Mouse (Mus musculus) induced T-regulatory cell, adult 2 months (primary cell): ENCODE results near the gene Rpl13a.

Experiments used
- DNase-seq: peaks from one replicate; pipeline ENCODE4 v3.0.0-alpha.2; 2012; ENCODE audit warnings: low read depth

Rpl13a gene

DNA sequence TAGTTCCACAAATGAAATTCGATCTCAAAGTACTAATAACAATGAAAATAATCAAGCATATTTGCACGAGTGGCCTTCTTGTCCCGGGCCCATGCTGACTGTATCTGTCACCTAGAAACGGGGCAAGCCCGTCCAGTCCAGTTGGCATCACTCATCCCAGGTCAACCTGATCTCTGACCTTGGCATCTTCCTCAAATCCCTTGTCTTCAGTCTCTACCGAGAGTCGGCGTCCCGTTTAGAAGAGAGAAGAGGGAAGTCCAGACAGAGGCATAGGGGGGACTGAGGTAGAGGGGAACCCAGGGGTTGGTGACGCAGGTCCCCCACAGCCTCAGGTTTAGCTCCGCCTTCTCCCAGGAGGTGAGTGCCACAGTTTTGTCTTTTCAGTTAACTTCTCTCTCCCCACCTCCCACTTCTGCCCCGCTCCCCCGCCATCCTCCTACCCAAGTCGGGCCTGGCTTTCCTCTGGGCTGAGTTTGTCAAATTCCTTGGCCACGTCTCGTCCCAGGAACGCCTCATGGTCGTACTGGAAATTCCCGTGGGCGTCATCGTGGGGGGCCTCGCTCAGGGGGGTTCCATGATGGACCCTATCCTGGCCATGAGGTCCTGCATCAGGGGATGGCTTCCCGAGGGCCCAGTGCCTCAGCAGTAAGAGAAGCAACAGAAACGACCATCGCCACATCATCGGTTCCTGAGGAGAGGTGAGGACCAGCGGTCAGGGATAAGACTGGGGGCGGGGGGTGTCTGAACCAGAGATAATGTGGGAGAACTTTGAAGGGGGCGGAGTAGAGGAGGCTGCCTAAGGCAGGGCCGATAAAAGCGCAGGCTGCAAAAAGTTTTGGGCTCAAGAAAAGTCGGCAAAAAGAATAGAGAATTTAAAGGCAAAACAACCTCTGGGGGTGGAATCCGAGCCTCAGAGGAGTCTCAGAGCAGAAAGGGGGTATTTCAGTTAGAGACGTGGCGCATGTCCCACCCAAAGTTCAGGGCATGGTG lies 37.3 kb downstream of the Rpl13a start:
- DNase-seq = peak; percentile 30

DNA sequence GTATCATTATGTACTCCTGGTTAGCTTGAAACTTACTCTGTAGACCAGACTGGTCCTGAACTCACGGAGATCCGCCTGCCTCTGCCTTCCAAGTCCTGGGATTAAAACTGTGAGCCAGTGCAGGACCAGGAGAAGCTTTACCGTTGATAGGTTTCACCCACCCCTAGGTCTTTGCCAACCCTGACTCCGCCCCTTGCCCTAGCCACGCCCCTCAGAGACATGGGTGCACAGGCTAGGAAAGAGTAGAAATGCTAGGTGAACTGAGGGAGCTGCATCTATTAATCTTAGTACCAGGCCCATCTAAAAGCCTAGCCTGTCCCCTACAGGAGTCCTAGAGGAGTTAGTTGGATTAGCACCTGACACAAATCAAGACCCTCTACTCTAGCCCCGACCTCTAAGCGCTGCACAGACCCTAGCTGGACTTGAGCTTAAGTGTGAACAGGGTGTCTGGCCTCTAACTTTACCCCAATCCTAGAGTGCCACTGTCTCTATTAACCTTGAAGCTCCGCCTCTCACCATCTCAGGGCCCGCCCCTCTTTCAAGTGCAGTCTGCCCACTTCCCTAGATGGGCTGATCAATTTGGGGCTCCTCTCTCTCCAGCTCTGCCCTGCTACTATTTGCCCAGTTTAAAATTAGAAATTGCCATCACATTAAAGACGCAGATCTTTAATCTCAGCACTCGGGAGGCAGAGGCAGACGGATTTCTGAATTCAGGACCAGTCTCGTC lies 38.1 kb downstream of the Rpl13a start:
- peak; percentile 63 for DNase-seq

DNA sequence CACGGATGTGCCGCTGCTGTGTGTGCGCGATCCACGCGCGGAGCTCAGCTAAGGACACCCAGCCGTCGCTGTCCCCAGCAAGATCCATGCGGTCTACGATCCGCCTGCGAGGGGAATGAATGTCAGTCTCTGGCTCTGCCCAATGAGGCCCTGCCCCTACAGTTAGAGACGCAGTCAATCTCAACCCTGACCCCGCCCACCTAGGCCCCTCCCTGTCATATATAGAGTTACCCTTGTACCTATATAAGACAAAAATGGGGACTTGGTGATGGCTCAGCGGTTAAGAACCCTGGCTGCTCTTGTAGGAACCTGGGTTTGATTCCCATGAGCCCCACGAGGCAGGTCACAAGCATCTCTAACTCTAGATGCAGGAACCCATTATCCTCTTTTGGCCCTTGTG lies 40.0 kb downstream of the Rpl13a start:
- no peak for DNase-seq

DNA sequence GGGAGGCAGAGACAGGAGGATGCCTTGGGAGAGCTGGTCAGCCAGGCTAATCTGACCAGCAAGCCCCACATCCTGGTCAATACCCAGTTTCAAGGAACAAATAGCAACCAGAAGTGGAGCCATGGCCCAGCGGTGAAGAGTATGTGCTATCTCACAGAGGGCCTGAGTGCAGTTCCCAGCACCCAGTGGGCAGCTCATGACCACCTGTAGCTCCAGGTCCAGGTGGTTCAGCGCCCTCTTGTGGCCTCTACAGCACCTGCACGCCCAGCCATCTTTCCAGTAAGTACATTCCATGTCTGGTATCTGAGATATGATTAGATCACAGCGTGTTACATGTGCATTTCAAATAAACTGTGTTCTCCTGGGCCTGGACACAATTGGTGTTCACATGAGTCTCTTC lies 42.5 kb downstream of the Rpl13a start:
- peak; percentile 47 for DNase-seq

DNA sequence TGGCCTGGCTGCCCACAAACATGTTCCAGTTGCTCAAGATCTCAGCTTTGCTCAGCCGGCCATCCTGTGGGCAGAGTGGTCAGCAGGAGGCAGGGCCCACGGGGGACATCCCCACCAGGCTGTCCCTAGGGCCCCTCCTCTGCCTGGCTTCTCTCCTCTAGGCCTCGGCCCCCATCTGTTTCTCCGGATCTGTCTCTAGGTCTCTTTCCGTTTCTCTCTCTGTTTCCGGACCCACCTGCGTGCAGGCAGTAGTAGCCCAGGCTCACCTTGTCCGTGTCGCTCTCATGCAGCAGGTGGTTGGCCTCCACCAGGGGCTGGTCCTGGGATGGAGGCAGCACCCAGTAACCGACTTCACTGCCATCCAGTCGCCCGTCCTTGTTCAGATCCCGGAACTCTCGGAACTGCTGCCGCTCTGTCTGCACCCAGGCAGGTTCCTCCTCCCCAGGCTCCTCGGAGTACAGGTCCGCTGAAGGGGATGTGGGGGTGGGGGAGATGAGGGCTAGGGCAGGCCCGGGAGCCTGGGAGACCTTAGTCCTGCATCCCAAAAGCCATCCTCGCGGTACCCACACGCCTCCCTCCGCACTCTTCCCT lies 45.2 kb downstream of the Rpl13a start:
- no peak for DNase-seq

DNA sequence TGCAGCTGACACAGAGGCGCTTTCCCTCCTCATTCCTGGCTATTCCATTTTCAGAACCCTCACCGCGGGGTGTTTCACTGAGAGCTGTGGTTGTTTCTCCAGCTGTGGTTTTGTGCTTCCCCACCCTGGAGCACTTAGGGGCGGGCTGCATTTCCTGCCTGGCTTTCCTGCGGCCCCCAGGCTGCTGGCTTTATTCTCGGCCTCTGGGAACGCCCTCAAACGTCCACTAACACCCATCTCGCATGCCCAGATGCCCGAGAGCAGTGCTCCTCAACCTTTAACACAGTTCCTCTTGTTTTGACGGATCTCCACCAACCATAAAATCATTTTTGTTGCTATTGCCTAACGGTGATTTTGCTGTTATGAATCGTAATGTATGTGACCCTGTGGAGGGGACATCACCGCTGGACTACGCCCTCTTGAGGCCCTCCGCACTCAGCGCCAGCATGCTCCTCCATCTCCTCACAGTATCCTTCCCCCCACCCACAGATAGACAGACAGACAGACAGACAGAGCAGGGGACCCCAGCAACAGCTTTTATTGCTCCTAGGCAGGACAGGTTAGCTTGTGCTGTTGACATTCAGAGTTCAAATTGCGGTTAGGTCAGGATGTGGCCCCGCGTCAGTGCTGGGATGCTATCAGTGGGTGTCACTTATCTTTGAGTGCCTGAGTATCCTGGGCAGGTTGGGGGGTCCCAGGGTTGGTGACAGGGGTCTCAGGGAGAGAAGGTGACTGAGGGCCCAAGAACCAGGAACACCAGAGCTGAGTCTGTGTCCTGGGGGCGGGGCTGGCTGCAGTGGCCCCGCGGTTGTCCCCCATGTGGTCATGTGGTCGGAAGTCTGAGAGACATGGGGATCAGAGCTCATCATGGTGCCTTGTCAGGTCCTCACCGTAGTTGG lies 45.9 kb downstream of the Rpl13a start:
- DNase-seq = peak; percentile 84

DNA sequence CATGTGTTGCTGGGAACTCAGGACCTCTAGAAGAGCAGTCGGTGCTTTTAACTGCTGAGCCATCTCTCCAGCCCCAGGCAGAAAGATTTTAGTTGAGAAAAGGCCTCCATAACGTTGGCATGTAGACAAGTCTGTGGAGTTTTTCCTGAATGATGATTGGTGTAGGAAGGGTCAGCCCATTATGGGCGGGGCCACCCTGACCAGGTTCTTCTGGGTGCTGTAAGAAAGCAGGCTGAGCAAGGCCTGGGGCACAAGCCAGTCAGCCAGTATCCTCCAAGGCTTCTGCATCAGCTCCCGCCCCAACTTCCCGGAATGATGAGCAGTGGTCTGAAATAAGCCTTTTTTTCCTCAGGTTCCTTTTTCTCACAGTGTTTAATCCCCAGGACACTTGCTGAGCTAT lies 47.5 kb downstream of the Rpl13a start:
- peak; percentile 17 for DNase-seq

DNA sequence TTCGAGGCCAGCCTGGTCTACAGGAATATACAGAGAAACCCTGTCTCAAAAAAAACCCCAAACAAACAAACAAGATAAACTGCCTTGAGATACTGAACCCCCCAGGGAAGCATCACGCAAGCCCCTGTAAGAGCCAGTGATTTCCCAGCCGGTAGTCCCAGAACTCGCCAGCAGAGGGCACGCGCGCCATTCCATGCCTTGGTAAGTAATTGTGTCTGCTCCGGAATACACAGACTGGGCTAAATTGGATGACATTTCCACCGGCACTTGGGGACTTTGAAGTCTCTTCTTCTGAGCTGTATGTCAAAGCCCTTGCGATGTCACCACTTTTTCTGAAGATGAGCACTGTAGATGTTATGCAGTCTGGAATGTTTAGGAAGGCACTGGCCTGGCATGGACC lies 48.7 kb downstream of the Rpl13a start:
- peak; percentile 93 for DNase-seq

DNA sequence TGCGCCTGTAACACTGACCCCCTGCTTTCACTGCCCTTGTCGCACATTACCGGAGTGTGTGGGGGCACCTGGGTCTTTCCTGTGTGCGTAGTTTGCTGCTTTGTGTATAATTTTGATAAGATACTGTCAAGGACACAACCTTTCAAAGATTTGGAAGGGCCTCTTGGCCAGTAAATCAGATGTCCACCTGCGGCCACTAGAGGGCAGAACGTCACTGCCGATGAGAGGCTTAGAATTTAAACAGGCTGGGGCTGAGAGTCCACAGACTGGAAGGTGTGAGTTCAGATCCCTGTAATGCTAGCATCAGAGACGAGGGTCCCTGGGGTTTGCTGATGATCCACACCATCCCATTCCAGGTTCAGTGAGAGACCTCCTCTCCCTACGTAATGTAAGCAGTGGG lies 50.0 kb downstream of the Rpl13a start:
- DNase-seq = peak; percentile 85

DNA sequence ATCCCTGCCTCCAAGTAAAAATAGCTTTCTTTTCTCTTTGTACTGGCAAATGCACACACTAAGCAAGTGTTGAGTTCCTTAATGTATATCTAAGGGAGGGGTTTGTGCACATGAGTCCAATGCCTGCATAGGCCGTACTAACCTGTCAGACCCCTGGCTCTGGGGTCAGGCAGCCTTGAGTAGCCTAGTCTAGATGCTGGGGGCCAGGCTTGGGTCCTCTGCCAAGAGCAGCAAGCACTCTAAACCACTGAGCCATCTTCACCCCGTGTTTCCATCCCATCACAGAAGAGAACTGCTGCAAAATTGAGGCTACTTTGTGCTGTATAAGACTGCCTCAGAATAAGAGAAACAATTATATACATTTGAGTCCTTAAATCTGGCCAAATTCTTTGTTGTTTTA lies 50.7 kb downstream of the Rpl13a start:
- DNase-seq = no peak

DNA sequence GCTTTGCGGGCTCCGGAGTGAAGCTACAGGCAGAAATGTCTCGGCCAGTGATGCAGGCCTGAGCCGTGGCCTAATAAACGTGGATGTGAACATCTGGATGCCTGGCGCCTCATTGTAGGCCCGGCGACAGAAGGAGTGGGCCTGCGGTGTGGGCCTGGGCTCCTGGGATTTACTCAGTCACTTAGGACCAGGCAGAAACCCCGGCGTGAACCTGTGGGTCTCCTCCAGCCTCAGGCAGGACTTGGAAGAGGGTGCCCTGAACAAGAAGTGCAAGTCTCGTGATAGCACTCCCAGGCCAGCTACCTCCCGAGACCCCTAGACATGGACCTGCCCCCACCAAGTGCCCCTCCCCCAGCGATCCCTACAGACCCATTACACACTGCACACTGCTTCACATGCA lies 51.2 kb downstream of the Rpl13a start:
- no peak for DNase-seq

DNA sequence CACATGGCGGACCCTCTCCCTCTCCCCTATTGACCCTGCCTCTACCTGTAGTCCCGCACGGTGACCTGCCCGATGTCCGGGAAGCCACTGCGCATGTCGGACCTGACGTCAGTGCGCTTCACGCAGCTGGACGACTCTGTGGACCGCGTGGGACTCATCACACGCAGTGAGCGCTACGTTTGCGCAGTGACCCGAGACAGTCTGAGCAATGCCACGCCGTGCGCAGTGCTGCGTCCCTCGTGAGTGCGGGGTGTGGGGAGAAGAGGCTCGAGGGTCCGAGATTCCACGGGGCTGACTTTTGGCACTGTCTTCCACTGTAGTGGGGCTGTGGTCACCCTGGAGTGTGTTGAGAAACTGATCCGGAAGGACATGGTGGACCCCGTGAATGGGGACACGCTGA lies 52.1 kb downstream of the Rpl13a start:
- no peak for DNase-seq
